Mouse (Mus musculus): ENCODE measurements at regions not wholly inside any gene's neighbourhood (a gene's known extent, or its start where the extent isn't known, plus 50 kb on each side); places are given as distances from the start of the nearest gene placed in this dataset.

GRCm38 (mm10) chr6:103196838-103197237 is 313.5 kb upstream of the Chl1 start:
- no peaks in the 10 kb centered on the region for H3K79me2 ChIP-seq (replicated peaks; ENCODE audit: control insufficient read depth, insufficient read depth, low read length)
- H3K4me3 ChIP-seq, result no peak overlapping the region
- 69% methylated on average over 6 of the region's 6 CpGs for WGBS
- no peaks in the 10 kb centered on the region for H3K36me3 ChIP-seq (ENCODE audit: control insufficient read depth, insufficient read depth, low read length)
- intact Hi-C loops (cut with DNase I), result no loop called here
- TF ChIP-seq CTCF (IDR thresholded peaks at IDR 0.05) (no peak), EP300 (IDR thresholded peaks at IDR 0.05; ENCODE audit: insufficient read depth, low read depth, low read length) (no peak), POLR2A (IDR thresholded peaks at IDR 0.05; ENCODE audit: insufficient read depth, low read depth, low read length) (no peak)
- H3K4me1 ChIP-seq (ENCODE audit: control insufficient read depth, insufficient read depth, low read length), result no peaks in the 10 kb centered on the region
- DNase-seq, result no peak
- H3K27me3 ChIP-seq (ENCODE audit: control insufficient read depth, insufficient read depth, low read length), result no peaks in the 10 kb centered on the region
- no peak overlapping the region for H3K9ac ChIP-seq (ENCODE audit: low read depth, low read length)
- no peak overlapping the region for H3K27ac ChIP-seq

GRCm38 (mm10) chr6:103201605-103202004 is 308.8 kb upstream of the Chl1 start:
- no peak for DNase-seq
- peak; percentile 58 for TF ChIP-seq CTCF (IDR thresholded peaks at IDR 0.05)
- TF ChIP-seq EP300 (IDR thresholded peaks at IDR 0.05; ENCODE audit: insufficient read depth, low read depth, low read length), result no peak
- intact Hi-C loops (cut with DNase I), result no loop called here
- Histone ChIP-seq H3K36me3 (ENCODE audit: control insufficient read depth, insufficient read depth, low read length) (no peaks in the 10 kb centered on the region), H3K79me2 (replicated peaks; ENCODE audit: control insufficient read depth, insufficient read depth, low read length) (no peaks in the 10 kb centered on the region), H3K4me3 (no peak overlapping the region), H3K27ac (no peak overlapping the region), H3K27me3 (ENCODE audit: control insufficient read depth, insufficient read depth, low read length) (no peaks in the 10 kb centered on the region), H3K4me1 (ENCODE audit: control insufficient read depth, insufficient read depth, low read length) (no peaks in the 10 kb centered on the region), H3K9ac (ENCODE audit: low read depth, low read length) (no peak overlapping the region)
- WGBS, result 19% methylated on average over 1 of the region's 1 CpGs

- Histone ChIP-seq H3K79me2 (replicated peaks; ENCODE audit: control insufficient read depth, insufficient read depth, low read length) (no peaks in the 10 kb centered on the region), H3K27me3 (ENCODE audit: control insufficient read depth, insufficient read depth, low read length) (no peaks in the 10 kb centered on the region), H3K9ac (ENCODE audit: low read depth, low read length) (no peak overlapping the region), H3K27ac (no peak overlapping the region), H3K36me3 (ENCODE audit: control insufficient read depth, insufficient read depth, low read length) (no peaks in the 10 kb centered on the region), H3K4me3 (no peak overlapping the region), H3K4me1 (ENCODE audit: control insufficient read depth, insufficient read depth, low read length) (no peaks in the 10 kb centered on the region; the same call in 1 of the 2 replicates)
- DNase-seq, result no peak
- no peak for TF ChIP-seq EP300 (IDR thresholded peaks at IDR 0.05; ENCODE audit: insufficient read depth, low read depth, low read length)
- TF ChIP-seq CTCF (IDR thresholded peaks at IDR 0.05), result no peak
- no peak for TF ChIP-seq POLR2A (IDR thresholded peaks at IDR 0.05; ENCODE audit: insufficient read depth, low read depth, low read length)
- intact Hi-C loops (cut with DNase I), result no loop called here
Observed at GRCm38 (mm10) chr6:103209202-103209601, 301.2 kb upstream of the Chl1 start.

- DNase-seq, result peak in 1 of 2 experiments; percentile 19
- no peaks in the 10 kb centered on the region for H3K79me2 ChIP-seq (replicated peaks; ENCODE audit: control insufficient read depth, insufficient read depth, low read length)
- H3K27me3 ChIP-seq (ENCODE audit: control insufficient read depth, insufficient read depth, low read length), result no peaks in the 10 kb centered on the region
- no peak overlapping the region for H3K9ac ChIP-seq (ENCODE audit: low read depth, low read length)
- intact Hi-C loops (cut with DNase I), result no loop called here
- H3K4me3 ChIP-seq, result no peak overlapping the region
- H3K36me3 ChIP-seq (ENCODE audit: control insufficient read depth, insufficient read depth, low read length), result no peaks in the 10 kb centered on the region
- WGBS, result 22% methylated on average over 6 of the region's 6 CpGs
- H3K27ac ChIP-seq, result no peak overlapping the region
- TF ChIP-seq POLR2A (IDR thresholded peaks at IDR 0.05; ENCODE audit: insufficient read depth, low read depth, low read length) (no peak), EP300 (IDR thresholded peaks at IDR 0.05; ENCODE audit: insufficient read depth, low read depth, low read length) (no peak), CTCF (IDR thresholded peaks at IDR 0.05) (no peak)
- H3K4me1 ChIP-seq (ENCODE audit: control insufficient read depth, insufficient read depth, low read length), result no peaks in the 10 kb centered on the region; the same call in 1 of the 2 replicates
Observed at GRCm38 (mm10) chr6:103213160-103213559, 297.2 kb upstream of the Chl1 start.

- DNase-seq, result no peak
- Histone ChIP-seq H3K27ac (no peak overlapping the region), H3K27me3 (ENCODE audit: control insufficient read depth, insufficient read depth, low read length) (no peaks in the 10 kb centered on the region), H3K36me3 (ENCODE audit: control insufficient read depth, insufficient read depth, low read length) (no peaks in the 10 kb centered on the region), H3K9ac (ENCODE audit: low read depth, low read length) (no peak overlapping the region), H3K4me3 (no peak overlapping the region), H3K79me2 (replicated peaks; ENCODE audit: control insufficient read depth, insufficient read depth, low read length) (no peaks in the 10 kb centered on the region), H3K4me1 (ENCODE audit: control insufficient read depth, insufficient read depth, low read length) (no peaks in the 10 kb centered on the region)
- TF ChIP-seq EP300 (IDR thresholded peaks at IDR 0.05; ENCODE audit: insufficient read depth, low read depth, low read length) (no peak), POLR2A (IDR thresholded peaks at IDR 0.05; ENCODE audit: insufficient read depth, low read depth, low read length) (no peak)
- intact Hi-C loops (cut with DNase I), result no loop called here
Observed at GRCm38 (mm10) chr6:103236896-103237295, 273.5 kb upstream of the Chl1 start.

- 72% methylated on average over 5 of the region's 5 CpGs for WGBS
- no peak overlapping the region for H3K9ac ChIP-seq (ENCODE audit: low read depth, low read length)
- no peaks in the 10 kb centered on the region for H3K79me2 ChIP-seq (replicated peaks; ENCODE audit: control insufficient read depth, insufficient read depth, low read length)
- intact Hi-C loops (cut with DNase I), result no loop called here
- DNase-seq, result no peak
- TF ChIP-seq POLR2A (IDR thresholded peaks at IDR 0.05; ENCODE audit: insufficient read depth, low read depth, low read length) (no peak), EP300 (IDR thresholded peaks at IDR 0.05; ENCODE audit: insufficient read depth, low read depth, low read length) (no peak), CTCF (IDR thresholded peaks at IDR 0.05) (no peak)
- H3K27ac ChIP-seq, result no peak overlapping the region
- no peaks in the 10 kb centered on the region for H3K36me3 ChIP-seq (ENCODE audit: control insufficient read depth, insufficient read depth, low read length)
- H3K4me3 ChIP-seq, result no peak overlapping the region
- H3K4me1 ChIP-seq (ENCODE audit: control insufficient read depth, insufficient read depth, low read length), result no peaks in the 10 kb centered on the region
- no peaks in the 10 kb centered on the region for H3K27me3 ChIP-seq (ENCODE audit: control insufficient read depth, insufficient read depth, low read length)
Observed at GRCm38 (mm10) chr6:103268984-103269383, 241.4 kb upstream of the Chl1 start.

Measured in heart, adult 2 months (tissue).